Mouse (Mus musculus): ENCODE measurements around the gene Apoc2.

Apoc2 gene

DNA sequence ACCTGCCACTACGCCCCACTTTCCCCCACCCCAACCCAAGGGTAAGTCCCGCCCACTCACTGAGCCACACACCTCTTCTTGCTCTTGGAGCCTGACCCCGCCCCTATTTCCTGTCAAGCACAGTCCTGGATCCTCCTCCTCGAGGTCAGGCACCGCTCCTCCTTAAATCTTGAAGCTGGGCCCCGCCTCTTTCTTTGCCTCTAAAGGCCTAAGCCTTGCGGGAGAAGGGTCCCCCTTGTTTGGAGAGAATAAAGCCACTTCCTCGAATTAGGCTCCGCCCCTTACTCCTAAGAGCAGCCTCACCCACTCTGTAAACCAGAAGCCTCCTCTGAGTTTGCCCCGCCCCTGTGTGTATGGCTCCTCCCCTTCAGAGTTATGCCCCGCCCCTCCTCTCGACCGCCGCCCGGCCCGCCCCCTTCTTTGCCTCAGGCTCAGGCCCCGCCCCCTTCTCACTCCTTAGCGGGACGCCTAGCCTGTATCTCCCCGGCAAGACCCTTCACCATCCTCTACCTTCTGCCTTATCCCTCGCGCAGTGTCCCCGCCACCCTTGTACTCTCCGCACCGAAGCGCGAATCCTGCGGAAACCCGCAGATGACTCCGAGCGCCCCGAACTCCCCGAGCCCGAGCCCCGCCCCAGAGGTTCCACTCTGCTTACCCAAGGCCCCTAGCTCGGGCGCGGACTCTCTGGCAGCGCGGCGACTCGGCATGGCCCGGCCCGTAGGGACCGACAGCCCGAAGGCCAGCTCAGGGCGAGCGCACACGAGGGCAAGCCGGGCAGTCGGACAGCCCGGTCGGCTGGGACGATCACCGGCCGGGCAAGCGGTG lies 49.0 kb downstream of the Apoc2 start:
- peak; percentile 96 for DNase-seq (ENCODE audit: low spot score in 2 of 2)

DNA sequence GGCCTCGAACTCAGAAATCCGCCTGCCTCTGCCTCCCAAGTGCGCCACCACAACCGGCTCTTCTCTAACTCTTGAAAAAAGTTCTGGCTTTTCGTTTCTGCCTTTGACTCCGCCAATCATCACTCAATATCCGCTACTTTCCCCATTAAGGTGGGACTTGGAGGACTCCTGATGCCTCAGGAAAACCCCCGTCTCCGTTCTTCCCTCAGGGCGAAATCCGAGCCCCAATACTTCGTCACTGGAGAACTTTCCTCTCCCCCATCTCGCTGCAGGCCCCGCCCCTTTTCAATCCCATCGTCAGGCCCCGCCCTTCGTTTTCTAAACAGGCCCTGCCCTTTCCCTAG lies 49.6 kb downstream of the Apoc2 start:
- no peak for DNase-seq (ENCODE audit: low spot score in 2 of 2)

DNA sequence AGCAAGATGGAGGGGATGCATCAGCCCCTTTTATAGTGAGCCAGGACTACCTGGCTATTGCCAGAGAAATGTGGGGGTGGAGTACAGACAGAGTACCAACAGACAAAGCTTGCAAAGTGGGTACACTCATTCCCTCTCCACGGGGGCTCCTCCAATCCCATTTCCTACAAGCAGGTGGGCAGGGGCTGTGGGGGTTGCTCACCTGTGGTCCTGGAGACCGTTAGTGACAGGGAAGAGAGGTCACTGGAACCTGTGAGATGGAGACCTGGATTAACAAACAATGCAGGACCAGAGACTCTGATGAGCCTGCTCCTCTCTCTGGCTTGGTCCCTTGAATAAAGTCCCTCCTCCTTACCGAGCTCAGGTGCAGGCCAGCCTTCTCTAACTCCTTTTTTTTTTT lies 50.0 kb downstream of the Apoc2 start:
- no peak for DNase-seq (ENCODE audit: low spot score in 2 of 2)

DNA sequence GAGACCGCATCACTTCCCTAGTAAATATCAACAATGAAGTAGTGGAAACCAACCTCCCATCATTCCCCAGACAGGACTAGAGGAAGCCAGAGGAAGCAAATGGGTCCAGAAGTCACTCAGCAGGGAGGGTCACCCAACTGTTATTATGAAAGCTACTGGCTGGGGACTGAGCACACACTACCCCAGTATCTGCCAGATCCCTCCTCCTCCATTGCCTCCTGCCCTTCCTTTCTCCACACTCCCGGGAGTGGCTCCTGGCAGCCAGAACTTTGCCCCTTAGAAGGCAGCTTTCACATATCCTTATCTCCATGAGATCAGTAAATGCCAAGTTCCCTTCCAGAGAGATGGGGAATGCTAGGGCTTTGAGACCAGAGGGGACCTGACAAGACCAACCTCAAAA lies 54.3 kb downstream of the Apoc2 start:
- DNase-seq (ENCODE audit: low spot score in 2 of 2): no peak

DNA sequence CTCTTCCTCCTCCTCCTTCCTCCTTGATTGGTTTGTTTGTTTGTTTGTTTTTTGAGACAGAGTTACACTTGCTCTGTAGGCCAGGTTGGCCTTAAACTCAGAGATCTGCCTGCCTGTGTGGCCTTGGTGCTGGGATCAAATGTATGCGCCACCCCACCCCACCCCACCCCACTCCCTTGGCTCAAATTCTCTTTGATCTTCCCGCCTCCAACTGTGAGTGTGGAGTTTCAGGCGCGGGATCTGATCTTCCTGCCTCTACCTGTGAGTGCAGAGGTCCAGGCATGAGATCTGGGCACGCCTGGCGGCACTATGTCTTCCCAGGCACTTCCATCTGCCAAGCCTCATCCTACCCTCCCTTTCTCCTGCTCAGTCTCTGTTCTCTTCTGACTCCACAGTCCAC lies 55.5 kb downstream of the Apoc2 start:
- DNase-seq (ENCODE audit: low spot score in 2 of 2): no peak
